Mouse (Mus musculus) kidney, postnatal 0 days (tissue): ENCODE data around the gene Shisa4. TPM values are rescaled to one million over a fixed set of nuclear protein-coding genes. Genes with fewer than 3 reads are reported as not detected.

Experiments used
- ATAC-seq: fragments of 200-750 bp; cut with Nextera tagmentation; replicated peaks from 2 replicates; pipeline ENCODE4 v1.8.0; 2017; ENCODE audit warnings: low read depth, moderate number of reproducible peaks, moderate TSS enrichment, moderate library complexity; ENCODE audit not compliant: low FRiP score
- DNase-seq: peaks from one replicate; pipeline ENCODE4 v3.0.0-alpha.2; 2016; ENCODE audit warnings: low spot score
- H3K27ac ChIP-seq: fragments of 300-500 bp; sonication (generic); 2 replicates; pipeline ENCODE4 v1.5.1; 2014; ENCODE audit warnings: mild to moderate bottlenecking
- H3K27me3 ChIP-seq: fragments of 300-500 bp; sonication (generic); 2 replicates; pipeline ENCODE4 v1.6.1; 2014; ENCODE audit warnings: low read length, mixed read lengths; ENCODE audit not compliant: insufficient read depth
- H3K36me3 ChIP-seq: fragments of 300-500 bp; sonication (generic); 2 replicates; pipeline ENCODE4 v1.6.1; 2014; ENCODE audit warnings: low read length, mixed read lengths; ENCODE audit not compliant: insufficient read depth
- H3K4me1 ChIP-seq: fragments of 300-500 bp; sonication (generic); replicated peaks from 2 replicates; pipeline ENCODE4 v1.6.1; 2014; ENCODE audit warnings: antibody characterized with exemption, low read length, mixed read lengths; ENCODE audit not compliant: insufficient read depth
- H3K4me2 ChIP-seq: fragments of 300-500 bp; sonication (generic); 2 replicates; pipeline ENCODE4 v1.6.1; 2014; ENCODE audit warnings: mild to moderate bottlenecking, low read length, moderate library complexity, mixed read lengths
- H3K4me3 ChIP-seq: fragments of 300-500 bp; sonication (generic); replicated peaks from 2 replicates; pipeline ENCODE4 v1.5.1; 2014; ENCODE audit warnings: low read depth, low read length
- H3K9ac ChIP-seq: fragments of 300-500 bp; sonication (generic); 2 replicates; pipeline ENCODE4 v1.6.1; 2014; ENCODE audit warnings: low read depth, low read length
- H3K9me3 ChIP-seq: fragments of 300-500 bp; sonication (generic); replicated peaks from 2 replicates; pipeline ENCODE4 v1.6.1; 2016; ENCODE audit warnings: low read length, inconsistent platforms, mixed read lengths
- CTCF ChIP-seq: IDR thresholded peaks from 2 replicates; pipeline ENCODE4 v1.5.1; 2016; ENCODE audit warnings: antibody characterized with exemption, low read depth, mild to moderate bottlenecking, moderate library complexity
- WGBS: fragments of 180-500 bp; shearing (Covaris S2); extraction: QIAGEN DNeasy Blood & Tissue Kit; methylation state at CpG from one replicate; pipeline ENCODE4 v1.1.7; 2014; 5-methylcytosine and 5-hydroxymethylcytosine counted together
- polyA plus RNA-seq: library from polyadenylated mRNA; unstranded; fragments of >200 nt; fragmentation: Nextera tagmentation; extraction: Ambion mirVana; gene quantifications from 2 replicates; pipeline ENCODE4 v1.2.1, GENCODE M21; 2015

The Shisa4 gene
- polyA plus RNA-seq, 1 experiment from 2014 or later, result 42.9 TPM

- no peaks in the 10 kb centered on the region for H3K9me3 ChIP-seq
- 9% methylated on average over 14 of the region's 14 CpGs for WGBS
- no peaks in the 10 kb centered on the region for H3K36me3 ChIP-seq
- H3K4me1 ChIP-seq, result 0 out of 2 replicates have a peak, but pooled peaks cover 2% of the 10 kb centered on the region
- peak; percentile 71 for TF ChIP-seq CTCF
- peak overlapping the region; percentile 46; the same call in 1 of the 2 replicates for H3K9ac ChIP-seq
- H3K27ac ChIP-seq, result 0 out of 2 replicates have a peak overlapping the region, but pooled peaks have one; percentile 36
- no peaks in the 10 kb centered on the region for H3K27me3 ChIP-seq
- H3K4me2 ChIP-seq, result peak overlapping the region; percentile 77
- ATAC-seq, result peak; percentile 36
- DNase-seq, result peak; percentile 87
- peak overlapping the region; percentile 37 for H3K4me3 ChIP-seq
These were observed 6.1 kb downstream of the Shisa4 start for GRCm38 (mm10) chr1:135368982-135369381.

GRCm38 (mm10) chr1:135368245-135368644 lies 6.8 kb downstream of the Shisa4 start:
- H3K9me3 ChIP-seq, result no peaks in the 10 kb centered on the region
- peak overlapping the region; percentile 77 for H3K4me2 ChIP-seq
- DNase-seq (peak; percentile 97), ATAC-seq (peak; percentile 80)
- WGBS, result under 1% methylated on average over 20 of the region's 20 CpGs
- peak overlapping the region; percentile 37 for H3K4me3 ChIP-seq
- no peak overlapping the region for H3K27ac ChIP-seq
- no peaks in the 10 kb centered on the region for H3K27me3 ChIP-seq
- no peaks in the 10 kb centered on the region for H3K36me3 ChIP-seq
- 0 out of 2 replicates have a peak, but pooled peaks cover 2% of the 10 kb centered on the region for H3K4me1 ChIP-seq
- H3K9ac ChIP-seq, result peak overlapping the region; percentile 46; the same call in 1 of the 2 replicates
- TF ChIP-seq CTCF, result peak; percentile 91

GRCm38 (mm10) chr1:135367595-135367994 lies 7.4 kb downstream of the Shisa4 start:
- no peak overlapping the region for H3K9ac ChIP-seq
- no peaks in the 10 kb centered on the region for H3K9me3 ChIP-seq
- 0 out of 2 replicates have a peak, but pooled peaks cover 2% of the 10 kb centered on the region for H3K4me1 ChIP-seq
- ATAC-seq (no peak), DNase-seq (no peak)
- H3K4me2 ChIP-seq, result no peak overlapping the region
- TF ChIP-seq CTCF, result no peak
- H3K27me3 ChIP-seq, result no peaks in the 10 kb centered on the region
- H3K36me3 ChIP-seq, result no peaks in the 10 kb centered on the region
- H3K27ac ChIP-seq, result no peak overlapping the region
- WGBS, result 67% methylated on average over 8 of the region's 8 CpGs
- no peak overlapping the region for H3K4me3 ChIP-seq

GRCm38 (mm10) chr1:135367005-135367404 lies 8.0 kb downstream of the Shisa4 start:
- no peak overlapping the region for H3K9ac ChIP-seq
- 0 out of 2 replicates have a peak, but pooled peaks cover 2% of the 10 kb centered on the region for H3K4me1 ChIP-seq
- no peaks in the 10 kb centered on the region for H3K9me3 ChIP-seq
- ATAC-seq (no peak), DNase-seq (no peak)
- no peak overlapping the region for H3K4me3 ChIP-seq
- H3K27me3 ChIP-seq, result no peaks in the 10 kb centered on the region
- H3K27ac ChIP-seq, result no peak overlapping the region
- WGBS, result 62% methylated on average over 7 of the region's 7 CpGs
- no peaks in the 10 kb centered on the region for H3K36me3 ChIP-seq
- no peak for TF ChIP-seq CTCF
- no peak overlapping the region for H3K4me2 ChIP-seq

GRCm38 (mm10) chr1:135366380-135366779 lies 8.7 kb downstream of the Shisa4 start:
- no peak overlapping the region for H3K4me2 ChIP-seq
- H3K36me3 ChIP-seq, result no peaks in the 10 kb centered on the region
- TF ChIP-seq CTCF, result no peak
- H3K4me3 ChIP-seq, result no peak overlapping the region
- H3K27ac ChIP-seq, result no peak overlapping the region
- no peak overlapping the region for H3K9ac ChIP-seq
- ATAC-seq (no peak), DNase-seq (no peak)
- 0 out of 2 replicates have a peak, but pooled peaks cover 2% of the 10 kb centered on the region for H3K4me1 ChIP-seq
- no peaks in the 10 kb centered on the region for H3K9me3 ChIP-seq
- no peaks in the 10 kb centered on the region for H3K27me3 ChIP-seq

GRCm38 (mm10) chr1:135363446-135363845 lies 11.6 kb downstream of the Shisa4 start:
- Histone ChIP-seq H3K27me3 (no peaks in the 10 kb centered on the region), H3K9ac (no peak overlapping the region), H3K9me3 (no peaks in the 10 kb centered on the region), H3K4me2 (no peak overlapping the region), H3K4me3 (no peak overlapping the region), H3K4me1 (no peaks in the 10 kb centered on the region), H3K36me3 (no peaks in the 10 kb centered on the region), H3K27ac (no peak overlapping the region)
- TF ChIP-seq CTCF, result no peak
- no peak for ATAC-seq
- DNase-seq, result no peak
- WGBS, result 81% methylated on average over 8 of the region's 8 CpGs

GRCm38 (mm10) chr1:135362115-135362514 lies 12.9 kb downstream of the Shisa4 start:
- Histone ChIP-seq H3K9me3 (no peaks in the 10 kb centered on the region), H3K36me3 (no peaks in the 10 kb centered on the region), H3K27me3 (no peaks in the 10 kb centered on the region), H3K4me1 (no peaks in the 10 kb centered on the region), H3K27ac (no peak overlapping the region), H3K4me2 (no peak overlapping the region), H3K9ac (no peak overlapping the region), H3K4me3 (no peak overlapping the region)
- no peak; the same call in 1 of the 2 replicates for TF ChIP-seq CTCF
- ATAC-seq (no peak), DNase-seq (no peak)
